In the genomic region with DNA sequence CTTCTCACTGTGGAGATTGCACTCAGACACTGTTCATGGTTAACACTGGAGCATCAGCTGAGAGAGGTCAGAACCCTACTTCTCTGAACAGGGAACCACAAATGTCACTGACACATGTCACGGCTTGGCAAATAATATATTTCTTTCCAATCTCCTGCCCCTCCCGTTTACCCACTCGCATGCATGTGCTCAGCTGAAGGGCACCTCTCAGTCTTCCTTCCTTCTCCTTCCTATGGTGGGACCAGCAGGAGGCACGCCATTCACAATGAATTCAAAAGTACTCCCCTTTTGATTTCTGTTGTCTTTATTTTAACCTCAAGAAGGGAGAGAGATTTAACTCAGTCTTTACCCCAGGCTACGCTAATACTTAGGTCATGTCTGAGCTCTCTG, we compare ENCODE assay signal across 15 mouse cellular contexts.
DNase-seq lines count a peak whose midpoint lies in the region; ATAC-seq and TF ChIP-seq lines count a peak whose summit lies in the region.
"Had no signal": no experiment of that assay in that cellular context is flagged by ENCODE, and none has a peak within 500 bp of the region (broad histone marks: within the 10 kb centered on the region; RNA-seq: fewer than 3 reads in every experiment).

No protein-coding gene starts in this region.

- H3K9ac ChIP-seq in forebrain, embryonic 16.5 days (replicated peaks; ENCODE audit: low read depth, low read length): peak overlapping the region; percentile 96
- H3K9ac ChIP-seq in hindbrain, postnatal 0 days (replicated peaks; ENCODE audit: low read length): peak overlapping the region; percentile 96; the same call in 1 of the 2 replicates
- H3K9ac ChIP-seq in neural tube, embryonic 12.5 days: peak overlapping the region; percentile 99
- H3K9ac ChIP-seq in liver, embryonic 12.5 days: no peak overlapping the region
- H3K9ac ChIP-seq: liver, embryonic 13.5 days had no signal

- peak overlapping the region; percentile 76 for H3K4me2 ChIP-seq in forebrain, embryonic 16.5 days (ENCODE audit: low read length)
- peak overlapping the region; percentile 77 for H3K4me2 ChIP-seq in hindbrain, postnatal 0 days (ENCODE audit: low read depth, low read length)
- H3K4me2 ChIP-seq in neural tube, embryonic 12.5 days (replicated peaks): peak overlapping the region; percentile 80
- H3K4me2 ChIP-seq in liver, embryonic 12.5 days: no peak overlapping the region
- H3K4me2 ChIP-seq: liver, embryonic 13.5 days had no signal

- TF ChIP-seq CTCF in cerebellum, adult 2 months (IDR thresholded peaks at IDR 0.05; ENCODE audit: borderline replicate concordance, insufficient read depth, low read depth, low read length): no peak
- no peak for TF ChIP-seq CTCF in hindbrain, postnatal 0 days (IDR thresholded peaks at IDR 0.05; ENCODE audit: low read depth)

- H3K36me3 ChIP-seq in forebrain, embryonic 16.5 days (ENCODE audit: control insufficient read depth, insufficient read depth): no peaks in the 10 kb centered on the region
- H3K36me3 ChIP-seq in hindbrain, postnatal 0 days (ENCODE audit: insufficient read depth, low read length): no peaks in the 10 kb centered on the region
- H3K36me3 ChIP-seq in neural tube, embryonic 12.5 days: peaks cover 4% of the 10 kb centered on the region; the same call in 1 of the 2 replicates
- H3K36me3 ChIP-seq in liver, embryonic 12.5 days: no peaks in the 10 kb centered on the region
- H3K36me3 ChIP-seq: heart, embryonic 10.5 days; liver, embryonic 13.5 days had no signal

- 40% methylated on average over 5 of the region's 5 CpGs for WGBS in cerebellum, adult 2 months
- 14% methylated on average over 5 of the region's 5 CpGs for WGBS in forebrain, embryonic 16.5 days
- WGBS in hindbrain, postnatal 0 days: 9% methylated on average over 5 of the region's 5 CpGs
- WGBS in neural tube, embryonic 12.5 days: 6% methylated on average over 5 of the region's 5 CpGs
- WGBS in liver, embryonic 12.5 days (ENCODE audit: insufficient replicate concordance): 12% methylated on average over 5 of the region's 5 CpGs

- ATAC-seq in forebrain, embryonic 16.5 days: no peak
- no peak for ATAC-seq in hindbrain, postnatal 0 days
- ATAC-seq in neural tube, embryonic 12.5 days (ENCODE audit: low FRiP score, low read depth): no peak
- ATAC-seq in liver, embryonic 12.5 days: no peak
- ATAC-seq: intestine, embryonic 16.5 days; lung, postnatal 0 days had no signal

- no peaks in the 10 kb centered on the region; the same call in 1 of the 2 replicates for H3K27me3 ChIP-seq in cerebellum, adult 2 months (ENCODE audit: control insufficient read depth, insufficient read depth, low read length)
- no peaks in the 10 kb centered on the region for H3K27me3 ChIP-seq in forebrain, embryonic 16.5 days (replicated peaks; ENCODE audit: control insufficient read depth, insufficient read depth, low read length)
- H3K27me3 ChIP-seq in hindbrain, postnatal 0 days (ENCODE audit: insufficient read depth, low read length): no peaks in the 10 kb centered on the region
- peaks cover 4% of the 10 kb centered on the region; the same call in 1 of the 2 replicates for H3K27me3 ChIP-seq in neural tube, embryonic 12.5 days (replicated peaks)
- H3K27me3 ChIP-seq in liver, embryonic 12.5 days (replicated peaks): peaks cover 89% of the 10 kb centered on the region

- H3K4me3 ChIP-seq in cerebellum, adult 2 months (replicated peaks; ENCODE audit: insufficient read depth, low read depth, low read length): no peak overlapping the region
- peak overlapping the region; percentile 68 for H3K4me3 ChIP-seq in forebrain, embryonic 16.5 days (replicated peaks; ENCODE audit: low read length)
- H3K4me3 ChIP-seq in hindbrain, postnatal 0 days (ENCODE audit: low read length): no peak overlapping the region
- H3K4me3 ChIP-seq in neural tube, embryonic 12.5 days: no peak overlapping the region
- H3K4me3 ChIP-seq in liver, embryonic 12.5 days: no peak overlapping the region
- H3K4me3 ChIP-seq: heart, embryonic 10.5 days; liver, embryonic 13.5 days; megakaryocyte, embryonic 14.5 days had no signal

- H3K4me1 ChIP-seq in cerebellum, adult 2 months (ENCODE audit: control insufficient read depth, insufficient read depth, low read length): peaks cover 24% of the 10 kb centered on the region
- peaks cover 51% of the 10 kb centered on the region for H3K4me1 ChIP-seq in forebrain, embryonic 16.5 days (replicated peaks; ENCODE audit: control insufficient read depth, insufficient read depth, low read length)
- H3K4me1 ChIP-seq in hindbrain, postnatal 0 days (ENCODE audit: insufficient read depth, low read length): 0 out of 2 replicates have a peak, but pooled peaks cover 5% of the 10 kb centered on the region
- H3K4me1 ChIP-seq in neural tube, embryonic 12.5 days: peaks cover 41% of the 10 kb centered on the region
- peaks cover 12% of the 10 kb centered on the region for H3K4me1 ChIP-seq in liver, embryonic 12.5 days

- H3K27ac ChIP-seq in cerebellum, adult 2 months (ENCODE audit: insufficient read depth, low read length): peak overlapping the region; percentile 73
- peak overlapping the region; percentile 99 for H3K27ac ChIP-seq in forebrain, embryonic 16.5 days (ENCODE audit: low read length)
- peak overlapping the region; percentile 97 for H3K27ac ChIP-seq in hindbrain, postnatal 0 days
- H3K27ac ChIP-seq in neural tube, embryonic 12.5 days: peak overlapping the region; percentile 97
- H3K27ac ChIP-seq in liver, embryonic 12.5 days: no peak overlapping the region
- H3K27ac ChIP-seq: heart, embryonic 10.5 days; liver, embryonic 13.5 days had no signal

- no peak for TF ChIP-seq POLR2A in cerebellum, adult 2 months (IDR thresholded peaks at IDR 0.05; ENCODE audit: borderline replicate concordance, insufficient read depth, low read length)

- no peak for DNase-seq in cerebellum, adult 2 months
- no peak for DNase-seq in cerebellum, adult 11 months
- peak; percentile 47 for DNase-seq in hindbrain, postnatal 0 days (ENCODE audit: low spot score)
- DNase-seq in ovary, postnatal 36 days (ENCODE audit: low spot score): no peak
- DNase-seq in kidney, postnatal 4 days: no peak
- DNase-seq: gastrocnemius, postnatal 36 days; liver, embryonic 13.5 days; thymus, postnatal 14 days had no signal

- no peaks in the 10 kb centered on the region for H3K9me3 ChIP-seq in forebrain, embryonic 16.5 days (ENCODE audit: control insufficient read depth, low read length)
- no peaks in the 10 kb centered on the region for H3K9me3 ChIP-seq in hindbrain, postnatal 0 days (ENCODE audit: low read length)
- H3K9me3 ChIP-seq in neural tube, embryonic 12.5 days: no peaks in the 10 kb centered on the region
- H3K9me3 ChIP-seq in liver, embryonic 12.5 days (replicated peaks): no peaks in the 10 kb centered on the region
- H3K9me3 ChIP-seq: heart, embryonic 10.5 days; liver, embryonic 13.5 days; megakaryocyte, embryonic 14.5 days had no signal
